Mouse (Mus musculus): ENCODE results near the gene Mfsd4a. TPM values are rescaled to one million over a fixed set of nuclear protein-coding genes. Genes with fewer than 3 reads are reported as not detected.

Gene Mfsd4a
- total RNA-seq, 2 experiments from 2014 or later: 3.7 to 3.9 TPM

DNA sequence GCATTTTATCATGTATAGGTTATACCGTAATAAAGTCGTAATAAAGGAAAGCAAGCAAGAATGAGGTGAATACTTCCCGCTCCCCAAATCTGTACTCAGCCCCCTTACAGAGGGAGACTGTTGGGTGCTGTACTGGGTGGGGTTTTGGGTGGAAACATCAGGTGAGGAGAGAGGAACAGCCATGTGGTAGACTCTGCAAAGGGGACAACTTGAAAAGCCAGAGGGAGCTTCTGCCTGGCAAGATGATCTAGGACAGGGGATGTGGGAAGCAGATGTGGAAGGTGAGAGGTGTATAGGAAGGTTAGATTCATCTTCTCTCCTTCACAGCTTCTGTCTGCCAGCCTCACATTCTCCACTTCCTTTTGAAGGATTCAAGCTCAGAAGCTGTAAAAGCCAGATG is 2.8 kb upstream of the Mfsd4a start:
- no peak for DNase-seq
- intact Hi-C loops (cut with DNase I): no loop called here

- intact Hi-C loops (cut with DNase I): no loop called here
- no peak for DNase-seq
Observed at GRCm38 (mm10) chr1:132069436-132069835, 1.6 kb upstream of the Mfsd4a start.

DNA sequence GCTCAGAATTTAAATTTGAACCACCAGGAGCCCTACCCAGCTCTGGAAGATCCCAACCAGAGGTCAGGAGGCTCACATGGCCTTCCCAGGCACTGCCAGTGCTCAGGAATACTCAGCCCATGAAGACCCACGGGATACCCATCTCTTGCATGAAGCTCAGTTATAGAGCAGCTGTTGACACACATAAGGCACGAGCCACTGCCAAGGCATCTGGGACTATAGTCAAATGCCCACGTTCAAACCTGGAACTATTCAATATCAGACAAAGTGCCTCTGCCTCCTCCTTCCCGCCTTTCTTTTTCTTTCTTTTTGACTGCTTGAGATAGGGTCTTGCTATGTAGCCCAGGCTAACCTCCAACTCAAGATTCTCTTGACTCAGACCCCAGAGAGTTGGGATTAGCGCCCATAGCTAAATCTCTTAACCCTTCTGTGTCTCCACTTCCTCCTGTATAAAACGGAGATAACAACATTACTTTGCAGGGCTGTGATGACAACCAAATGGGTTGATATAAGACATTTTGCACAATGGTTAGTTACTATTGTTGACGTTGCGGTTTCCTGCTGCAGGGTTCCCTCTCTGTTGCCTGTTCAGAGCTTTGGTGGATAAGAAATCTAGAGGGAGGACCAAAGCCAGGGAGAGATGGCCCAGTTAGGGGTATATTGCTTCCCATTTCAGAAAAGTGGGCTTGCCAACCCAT is 2.2 kb downstream of the Mfsd4a start:
- intact Hi-C loops (cut with DNase I): no loop called here
- DNase-seq: no peak

DNA sequence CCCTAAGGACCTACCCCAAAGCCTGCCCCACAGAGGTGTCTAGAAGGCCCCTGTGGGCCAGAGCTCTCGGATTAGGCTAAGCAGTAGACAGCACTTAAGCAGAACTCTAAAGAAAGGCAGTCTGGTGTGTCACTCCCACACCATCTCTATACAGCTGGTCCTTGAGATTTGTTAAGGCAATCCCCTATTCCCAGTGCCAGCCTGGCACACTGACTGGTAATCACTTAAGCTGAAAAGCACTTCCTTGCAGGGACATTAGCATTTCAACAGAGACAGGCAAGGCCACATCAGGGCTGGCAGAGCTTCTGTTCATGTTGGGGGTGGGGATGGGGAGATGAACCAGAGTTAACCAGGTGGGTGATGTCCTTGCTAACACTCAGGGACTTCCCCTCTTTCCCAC is 2.9 kb downstream of the Mfsd4a start:
- DNase-seq: no peak
- intact Hi-C loops (cut with DNase I): no loop called here

- DNase-seq: no peak
- intact Hi-C loops (cut with DNase I): loop anchor here (5.0 kb wide), 1 partner anchor 54 kb away; no protein-coding TSS in a partner anchor
Observed at GRCm38 (mm10) chr1:132063096-132063495, 4.8 kb downstream of the Mfsd4a start.

DNA sequence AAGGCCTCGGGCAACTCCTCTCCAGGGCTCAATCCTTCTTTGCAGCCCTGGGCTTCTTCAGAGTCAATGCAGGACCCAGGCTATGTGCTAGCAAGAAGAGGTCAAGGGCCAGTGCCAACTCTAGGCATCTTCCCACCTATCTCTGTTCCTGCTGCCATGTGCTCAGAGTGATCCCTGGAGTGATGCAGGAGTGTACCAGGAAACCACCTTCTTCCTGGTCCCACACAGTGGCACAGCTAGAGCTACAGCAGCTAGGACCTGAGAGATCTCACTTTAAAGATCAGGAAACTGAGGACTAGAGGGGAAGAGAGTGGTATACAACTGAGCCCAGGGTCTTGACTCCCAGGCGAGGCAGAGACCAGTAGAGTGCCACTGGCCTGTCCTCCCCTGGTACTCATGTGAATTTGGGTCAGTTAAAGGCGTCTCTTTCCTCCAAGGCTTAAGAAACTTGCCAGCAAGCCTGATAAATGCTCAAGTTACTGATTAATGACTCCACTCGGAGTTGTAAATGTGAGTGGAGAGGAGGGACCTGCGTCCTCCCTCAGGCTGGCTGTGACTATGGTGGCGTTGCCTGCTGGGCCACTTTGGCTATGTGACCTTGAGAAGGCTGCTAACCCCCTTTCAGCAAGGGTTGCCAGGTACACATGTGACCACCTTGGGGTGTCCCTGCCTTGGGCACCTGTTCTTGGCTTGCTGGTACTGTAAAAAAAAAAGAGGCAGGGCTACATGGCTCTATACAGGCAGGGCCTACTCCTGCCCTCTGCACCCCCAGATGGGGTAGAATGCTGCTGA is 5.9 kb downstream of the Mfsd4a start:
- intact Hi-C loops (cut with DNase I): loop anchor here (5.0 kb wide), 1 partner anchor 55 kb away; no protein-coding TSS in a partner anchor
- DNase-seq: no peak

GRCm38 (mm10) chr1:132060036-132060769 is 7.7 kb downstream of the Mfsd4a start:
- no peak for DNase-seq
- intact Hi-C loops (cut with DNase I): loop anchor here (5.0 kb wide), 1 partner anchor 57 kb away; no protein-coding TSS in a partner anchor

DNA sequence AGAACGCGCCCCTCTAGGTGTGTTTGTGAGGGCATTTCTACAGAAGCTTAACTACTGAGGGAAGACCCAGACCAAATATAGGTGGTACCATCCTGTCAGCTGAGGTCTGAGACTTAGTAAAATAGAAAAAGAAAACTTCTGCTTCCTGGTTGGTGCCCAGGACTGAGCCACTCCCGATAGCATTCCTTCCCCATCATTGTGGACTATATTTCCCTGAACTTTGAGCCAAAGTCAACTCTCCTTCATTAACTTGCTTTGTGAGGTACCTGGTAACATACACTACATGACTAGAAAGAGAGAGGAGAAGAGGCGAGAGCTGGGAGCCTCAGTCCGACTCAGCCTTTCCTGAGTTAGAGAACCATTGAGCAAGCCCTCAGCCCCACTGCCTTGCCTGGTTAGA is 9.3 kb downstream of the Mfsd4a start:
- DNase-seq: no peak
- intact Hi-C loops (cut with DNase I): no loop called here

DNA sequence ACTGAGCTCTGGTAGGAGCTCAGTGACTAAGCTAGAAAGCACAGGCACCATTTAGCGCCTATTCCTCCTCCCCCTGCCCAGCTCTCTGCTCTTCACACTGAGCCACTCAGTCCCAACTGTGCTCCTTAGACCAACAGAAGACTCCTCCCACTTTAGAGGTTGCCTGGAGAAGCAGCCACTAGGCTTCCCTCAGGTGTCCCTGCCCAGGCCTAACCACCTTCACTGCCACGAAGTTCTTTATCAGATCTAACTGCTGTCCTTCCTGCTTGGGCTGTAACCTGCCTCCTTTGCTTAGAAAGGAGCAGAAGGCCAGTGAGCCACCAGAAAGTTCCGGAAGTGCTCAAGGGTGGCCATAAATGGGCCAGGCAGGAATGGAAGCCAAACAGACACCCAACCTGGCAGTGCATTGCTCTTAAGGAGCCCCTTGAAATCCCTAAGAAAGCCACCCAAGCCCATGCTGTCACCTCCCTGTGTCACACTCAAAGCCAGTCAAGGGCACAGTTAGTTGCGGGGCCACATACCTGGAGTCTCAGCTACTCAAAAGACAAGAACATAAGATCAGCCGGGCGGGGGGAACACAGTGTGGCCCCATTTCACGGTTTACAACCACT is 12.7 kb downstream of the Mfsd4a start:
- no peak for DNase-seq
- intact Hi-C loops (cut with DNase I): no loop called here

DNA sequence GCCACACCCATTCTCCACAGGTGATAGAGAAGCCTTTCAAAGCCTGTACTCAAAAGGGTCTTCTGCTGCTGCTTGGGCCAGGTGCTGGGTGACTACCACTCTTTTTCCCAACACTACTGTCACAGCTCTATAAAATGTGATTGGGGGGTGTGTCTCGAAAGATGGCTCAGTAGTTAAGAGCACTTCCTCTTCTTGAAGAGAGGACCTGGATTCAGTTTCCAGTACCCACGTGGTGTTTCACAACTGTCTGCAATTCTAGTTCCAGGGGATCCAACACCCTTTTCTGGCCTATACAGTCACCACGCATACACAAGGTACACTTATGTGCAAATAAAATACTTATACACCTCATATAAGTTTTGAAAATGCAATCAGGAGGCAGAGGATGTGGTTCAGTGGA is 13.5 kb downstream of the Mfsd4a start:
- DNase-seq: no peak
- intact Hi-C loops (cut with DNase I): no loop called here

GRCm38 (mm10) chr1:132051746-132052145 is 16.1 kb downstream of the Mfsd4a start:
- intact Hi-C loops (cut with DNase I): no loop called here
- peak; percentile 23 to 39 for DNase-seq

- DNase-seq: peak; percentile 48 to 68
- intact Hi-C loops (cut with DNase I): loop anchor here (2.0 to 5.0 kb wide), 3 partner anchors 51 to 71 kb away; no protein-coding TSS in a partner anchor
Observed at GRCm38 (mm10) chr1:132046143-132046735, 21.6 kb downstream of the Mfsd4a start.

- intact Hi-C loops (cut with DNase I): no loop called here
- DNase-seq: no peak
Observed at GRCm38 (mm10) chr1:132043759-132044158, 24.1 kb downstream of the Mfsd4a start.

DNA sequence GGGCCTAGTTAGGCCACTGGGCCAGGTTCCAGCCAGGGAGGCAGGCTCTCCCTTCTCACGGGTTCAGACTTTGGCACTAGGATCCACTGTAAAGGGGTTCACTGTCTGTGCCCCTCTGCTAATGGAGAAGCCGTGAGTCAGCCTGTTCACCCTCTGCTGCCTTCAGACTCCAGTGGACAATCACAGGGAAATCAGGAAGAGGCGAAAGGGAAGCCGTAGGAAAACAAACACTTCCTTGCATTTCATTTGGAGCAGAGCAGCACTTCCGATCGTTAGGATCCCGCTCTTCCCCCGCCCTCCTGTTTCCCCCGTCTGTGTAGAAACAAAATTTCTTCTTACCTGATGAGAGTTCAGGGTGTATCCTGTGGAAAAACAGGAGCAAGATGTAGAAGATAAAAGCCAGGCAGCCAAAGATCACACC is 27.7 kb downstream of the Mfsd4a start:
- no peak for DNase-seq
- intact Hi-C loops (cut with DNase I): no loop called here

GRCm38 (mm10) chr1:132038753-132039152 is 29.1 kb downstream of the Mfsd4a start:
- intact Hi-C loops (cut with DNase I): no loop called here
- DNase-seq: no peak

DNA sequence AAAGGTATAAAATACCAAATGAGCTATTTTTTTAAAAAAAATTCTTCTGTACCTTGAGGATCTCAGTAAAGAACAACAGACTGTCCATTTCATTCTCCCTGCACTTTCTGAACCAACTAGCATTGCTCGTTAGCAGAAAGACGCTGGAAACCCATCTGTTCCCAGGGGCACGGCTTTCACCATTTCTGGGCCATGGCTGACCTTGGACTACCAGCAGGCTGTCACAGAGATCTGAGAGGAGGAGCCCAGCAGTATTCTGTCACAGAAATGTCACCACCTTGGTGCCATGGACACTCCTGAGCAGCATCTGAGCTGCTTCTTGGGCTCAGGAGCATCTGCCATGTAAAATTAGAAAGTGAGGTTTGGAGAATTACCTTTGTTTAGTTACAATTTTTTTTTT is 30.1 kb downstream of the Mfsd4a start:
- intact Hi-C loops (cut with DNase I): no loop called here
- DNase-seq: no peak

GRCm38 (mm10) chr1:132032172-132032571 is 35.7 kb downstream of the Mfsd4a start:
- no peak for DNase-seq
- intact Hi-C loops (cut with DNase I): no loop called here

DNA sequence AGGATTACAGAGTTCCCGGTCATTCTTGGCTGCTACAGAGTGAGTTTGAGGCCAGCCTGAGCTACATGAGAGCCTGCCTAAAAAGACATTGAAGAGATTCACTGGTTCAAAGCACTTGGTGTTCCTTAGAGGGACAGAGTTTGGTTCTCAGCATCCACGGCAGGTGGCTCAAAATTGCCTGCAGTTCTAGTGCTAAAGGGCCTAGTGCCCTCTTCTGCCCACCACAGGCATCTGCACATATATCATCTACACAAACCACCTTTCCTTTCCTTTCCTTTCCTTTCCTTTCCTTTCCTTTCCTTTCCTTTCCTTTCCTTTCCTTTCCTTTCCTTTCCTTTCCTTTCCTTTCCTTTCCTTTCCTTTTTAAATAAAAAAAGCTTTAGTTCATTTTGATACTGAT is 37.3 kb downstream of the Mfsd4a start:
- DNase-seq: no peak
- intact Hi-C loops (cut with DNase I): no loop called here

- DNase-seq: no peak
- intact Hi-C loops (cut with DNase I): no loop called here
Observed at GRCm38 (mm10) chr1:132028413-132028812, 39.4 kb downstream of the Mfsd4a start.

GRCm38 (mm10) chr1:132027978-132028377 is 39.9 kb downstream of the Mfsd4a start:
- intact Hi-C loops (cut with DNase I): no loop called here
- no peak for DNase-seq

All from gastrocnemius, postnatal 36 days (tissue).